Mouse (Mus musculus) cortical plate, adult 2 months (tissue): ENCODE data around the gene Bbs9.

ENCODE experiments used
- CTCF ChIP-seq: fragments of 200-500 bp; IDR thresholded peaks from 2 replicates; pipeline ENCODE4 v1.5.1; 2011; ENCODE audit warnings: mild to moderate bottlenecking, control low read depth, low read length; ENCODE audit not compliant: insufficient read depth; ENCODE audit errors: extremely low read depth
- POLR2A ChIP-seq: fragments of 200-500 bp; IDR thresholded peaks from 2 replicates; pipeline ENCODE4 v1.6.1; 2011; ENCODE audit warnings: mild to moderate bottlenecking, low read length, control low read depth; ENCODE audit not compliant: insufficient read depth; ENCODE audit errors: extremely low read depth

DNA sequence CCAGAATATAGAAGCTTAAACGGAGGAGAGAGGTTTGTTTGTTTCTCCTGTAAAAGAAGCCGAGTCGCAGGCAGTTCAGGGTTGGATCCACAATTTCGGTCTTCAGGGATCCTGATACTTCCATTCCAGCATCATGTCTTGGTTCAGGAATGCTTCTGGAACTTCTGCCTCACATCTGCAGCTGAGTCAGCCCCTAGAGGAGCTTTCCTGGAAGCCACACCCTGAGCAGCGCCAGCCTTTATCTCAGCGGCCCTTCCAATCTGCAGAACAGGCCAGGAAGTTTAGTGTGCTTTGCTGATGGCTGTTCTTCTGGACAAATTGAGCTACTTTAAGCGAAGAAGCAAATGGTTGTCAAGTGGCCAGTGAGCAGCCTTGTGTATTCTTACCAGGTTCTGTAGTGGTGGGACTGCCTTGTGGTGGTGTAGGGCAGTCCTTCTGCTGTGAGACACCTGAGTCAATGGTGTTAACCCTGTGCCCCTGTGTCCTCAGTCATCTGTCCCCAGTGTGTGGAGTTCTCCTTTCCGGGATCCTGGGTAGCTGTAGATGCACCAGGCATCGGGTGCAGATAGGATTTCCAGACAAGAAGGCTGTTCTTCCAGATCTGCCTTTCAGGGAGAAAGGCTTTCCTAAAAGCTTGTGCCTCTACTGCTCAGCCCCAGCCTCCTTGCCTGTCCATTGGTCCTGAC, 157.4 kb downstream of the Bbs9 start:
- TF ChIP-seq CTCF: no peak
- TF ChIP-seq POLR2A: no peak
